8 mouse cellular contexts compared by ENCODE assay signal in the genomic region with DNA sequence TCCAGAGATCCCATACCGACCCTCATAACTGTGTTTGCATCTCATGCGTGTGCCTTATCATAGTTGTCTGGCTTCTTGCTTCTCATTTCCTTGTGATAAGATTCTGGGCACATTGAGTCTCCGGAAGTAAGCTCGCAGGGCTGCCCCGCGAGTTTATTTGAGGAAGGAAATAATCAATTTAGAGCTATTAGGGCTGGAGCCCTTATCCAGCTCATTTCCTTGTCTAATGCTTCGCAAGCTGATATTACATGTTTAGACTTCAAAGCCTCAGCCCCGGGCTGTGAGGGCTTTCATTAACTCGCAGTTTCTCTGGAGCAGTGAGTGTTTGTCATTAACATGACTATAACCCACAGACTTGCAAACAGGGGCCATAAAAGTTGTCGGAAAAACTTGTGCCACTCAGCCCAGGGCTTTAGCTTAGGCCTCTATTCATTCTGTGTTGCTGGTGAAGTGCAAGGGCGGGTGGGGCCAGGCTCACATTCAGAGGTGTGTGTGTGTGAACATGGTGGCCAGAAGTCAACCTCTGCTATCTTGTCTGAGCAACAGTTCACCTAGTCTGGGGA.
DNase-seq lines count a peak whose midpoint lies in the region; ATAC-seq and TF ChIP-seq lines count a peak whose summit lies in the region.

No protein-coding gene starts in this region.

- ATAC-seq in kidney, embryonic 14.5 days (ENCODE audit: low FRiP score, low TSS enrichment), result peak; percentile 56
- ATAC-seq in lung, postnatal 0 days, result peak; percentile 16; the same call in 1 of the 2 replicates

- 27% methylated on average over 11 of the region's 11 CpGs for WGBS in kidney, embryonic 14.5 days
- WGBS in lung, postnatal 0 days, result 22% methylated on average over 11 of the region's 11 CpGs

- H3K79me2 ChIP-seq in MEL (ENCODE audit: control insufficient read depth, insufficient read depth, low read length, poor library complexity), result no peaks in the 10 kb centered on the region

- H3K9me3 ChIP-seq in MEL (replicated peaks; ENCODE audit: insufficient read depth, low read length), result no peaks in the 10 kb centered on the region
- H3K9me3 ChIP-seq in kidney, embryonic 14.5 days (ENCODE audit: control insufficient read depth, low read length), result no peaks in the 10 kb centered on the region
- H3K9me3 ChIP-seq in lung, postnatal 0 days (ENCODE audit: low read length), result no peaks in the 10 kb centered on the region

- TF ChIP-seq POLR2A in MEL (IDR thresholded peaks at IDR 0.05; ENCODE audit: control insufficient read depth in 1 of 2, insufficient read depth in 1 of 2, low read depth in 1 of 2, low read length in 2 of 2, poor library complexity in 1 of 2), result no peak

- TF ChIP-seq CTCF in MEL (IDR thresholded peaks at IDR 0.05 in 2 of 3, conservative IDR thresholded peaks at IDR 0.05 in 1 of 3; ENCODE audit: control insufficient read depth in 1 of 3, insufficient read depth in 1 of 3, low read depth in 2 of 3, low read length in 3 of 3, poor library complexity in 1 of 3, severe bottlenecking in 1 of 3), result no peak
- TF ChIP-seq CTCF in lung, postnatal 0 days (IDR thresholded peaks at IDR 0.05), result no peak

- TF ChIP-seq EP300 in MEL (IDR thresholded peaks at IDR 0.05; ENCODE audit: low read depth in 1 of 2, low read length in 2 of 2), result peak; percentile 59 to 62; a peak in 3 of 4 replicates
- peak; percentile 97 for TF ChIP-seq EP300 in lung, postnatal 0 days (IDR thresholded peaks at IDR 0.05)

- 0 out of 4 replicates have a peak overlapping the region, but pooled peaks of 1 of the 2 experiments have one; percentile 11 for H3K4me3 ChIP-seq in MEL (ENCODE audit: control insufficient read depth in 1 of 2, insufficient read depth in 1 of 2, low read depth in 2 of 2, low read length in 2 of 2)
- H3K4me3 ChIP-seq in kidney, embryonic 14.5 days (ENCODE audit: low read length), result no peak overlapping the region
- no peak overlapping the region for H3K4me3 ChIP-seq in lung, postnatal 0 days (ENCODE audit: low read depth, low read length)

- DNase-seq in embryo, embryonic 10 days (ENCODE audit: low spot score), result peak; percentile 17
- DNase-seq in embryo, embryonic 11 days, result no peak
- peak; percentile 33 for DNase-seq in MEL (ENCODE audit: low read depth, low spot score)
- peak; percentile 45 for DNase-seq in lung, postnatal 0 days (ENCODE audit: low spot score)
- DNase-seq in cerebellum, postnatal 14 days, result no peak
- DNase-seq in adrenal gland, postnatal 14 days, result no peak
- DNase-seq in left cerebral cortex, adult 8-10 months (ENCODE audit: low spot score in 2 of 2), result no peak

- H3K27ac ChIP-seq in MEL (ENCODE audit: control insufficient read depth, low read depth, low read length), result no peak overlapping the region
- H3K27ac ChIP-seq in kidney, embryonic 14.5 days (ENCODE audit: low read depth, low read length), result peak overlapping the region; percentile 63
- no peak overlapping the region for H3K27ac ChIP-seq in lung, postnatal 0 days (ENCODE audit: low read length)

- peaks cover 0 to 16% of the 10 kb centered on the region in 2 experiments; a peak in 2 of 4 replicates for H3K36me3 ChIP-seq in MEL (ENCODE audit: control insufficient read depth in 1 of 2, insufficient read depth in 2 of 2, low read length in 2 of 2)
- no peaks in the 10 kb centered on the region for H3K36me3 ChIP-seq in kidney, embryonic 14.5 days (ENCODE audit: control insufficient read depth, insufficient read depth, low read length)
- no peaks in the 10 kb centered on the region for H3K36me3 ChIP-seq in lung, postnatal 0 days (ENCODE audit: insufficient read depth, low read length)

- H3K4me1 ChIP-seq in MEL (ENCODE audit: control insufficient read depth in 1 of 2, insufficient read depth in 2 of 2, low read length in 2 of 2), result peaks cover 4 to 19% of the 10 kb centered on the region in 2 experiments; a peak in 3 of 4 replicates
- H3K4me1 ChIP-seq in kidney, embryonic 14.5 days (ENCODE audit: control insufficient read depth, insufficient read depth, low read length), result peaks cover 14% of the 10 kb centered on the region
- peaks cover 10% of the 10 kb centered on the region; the same call in 1 of the 2 replicates for H3K4me1 ChIP-seq in lung, postnatal 0 days (ENCODE audit: insufficient read depth, low read depth, low read length)

- H3K27me3 ChIP-seq in MEL (ENCODE audit: control insufficient read depth in 1 of 2, insufficient read depth in 2 of 2, low read length in 2 of 2), result peaks cover 0 to 2% of the 10 kb centered on the region in 2 experiments; a peak in 1 of 4 replicates
- no peaks in the 10 kb centered on the region for H3K27me3 ChIP-seq in kidney, embryonic 14.5 days (ENCODE audit: control insufficient read depth, insufficient read depth, low read length)
- no peaks in the 10 kb centered on the region for H3K27me3 ChIP-seq in lung, postnatal 0 days (replicated peaks; ENCODE audit: insufficient read depth, low read length)

- H3K4me2 ChIP-seq in kidney, embryonic 14.5 days (replicated peaks; ENCODE audit: low read depth, low read length), result no peak overlapping the region
- H3K4me2 ChIP-seq in lung, postnatal 0 days (replicated peaks; ENCODE audit: low read depth, low read length), result no peak overlapping the region

- TF ChIP-seq RAD21 in MEL (IDR thresholded peaks at IDR 0.05; ENCODE audit: low read depth, low read length), result no peak

- 0 out of 2 replicates have a peak overlapping the region, but pooled peaks have one; percentile 25 for H3K9ac ChIP-seq in MEL (ENCODE audit: control insufficient read depth, low read depth, low read length, poor library complexity, severe bottlenecking)
- no peak overlapping the region for H3K9ac ChIP-seq in kidney, embryonic 14.5 days (ENCODE audit: low read depth, low read length)
- no peak overlapping the region for H3K9ac ChIP-seq in lung, postnatal 0 days (replicated peaks; ENCODE audit: low read depth)

TF ChIP-seq in MEL, 35 proteins besides CTCF, POLR2A, EP300 and RAD21:
- no peak for TF ChIP-seq HCFC1 (IDR thresholded peaks at IDR 0.05; ENCODE audit: low read depth, low read length)
- no peak for TF ChIP-seq TCF12 (IDR thresholded peaks at IDR 0.05; ENCODE audit: low read depth, low read length)
- no peak for TF ChIP-seq ZKSCAN1 (IDR thresholded peaks at IDR 0.05; ENCODE audit: low read depth, low read length)
- peak; percentile 64; the same call in 1 of the 2 replicates for TF ChIP-seq GATA1 (IDR thresholded peaks at IDR 0.05; ENCODE audit: low read depth, low read length)
- TF ChIP-seq ELF1 (IDR thresholded peaks at IDR 0.05; ENCODE audit: low read depth, low read length), result no peak
- no peak for TF ChIP-seq UBTF (IDR thresholded peaks at IDR 0.05; ENCODE audit: borderline replicate concordance, insufficient read depth, low read depth, low read length)
- TF ChIP-seq MYB (IDR thresholded peaks at IDR 0.05; ENCODE audit: low read depth, low read length), result no peak
- TF ChIP-seq ZC3H11A (IDR thresholded peaks at IDR 0.05; ENCODE audit: low read depth, low read length), result no peak
- no peak for TF ChIP-seq USF2 (IDR thresholded peaks at IDR 0.05; ENCODE audit: borderline replicate concordance in 1 of 2, insufficient read depth in 1 of 2, low read depth in 1 of 2, low read length in 2 of 2)
- no peak for TF ChIP-seq SMC3 (IDR thresholded peaks at IDR 0.05; ENCODE audit: low read depth, low read length)
- TF ChIP-seq NRF1 (IDR thresholded peaks at IDR 0.05; ENCODE audit: insufficient read depth, low read depth, low read length, poor library complexity, severe bottlenecking), result no peak
- no peak for TF ChIP-seq TAL1 (IDR thresholded peaks at IDR 0.05; ENCODE audit: low read length)
- no peak for TF ChIP-seq NELFE (IDR thresholded peaks at IDR 0.05; ENCODE audit: low read depth, low read length)
- no peak for TF ChIP-seq USF1 (IDR thresholded peaks at IDR 0.05; ENCODE audit: low read depth, low read length)
- no peak for TF ChIP-seq MAFK (IDR thresholded peaks at IDR 0.05; ENCODE audit: borderline replicate concordance, low read depth, low read length)
- no peak for TF ChIP-seq TBP (IDR thresholded peaks at IDR 0.05; ENCODE audit: low read depth, low read length)
- no peak for TF ChIP-seq KAT2A (conservative IDR thresholded peaks at IDR 0.05; ENCODE audit: low read depth, low read length)
- no peak for TF ChIP-seq MXI1 (IDR thresholded peaks at IDR 0.05; ENCODE audit: low read depth, low read length)
- TF ChIP-seq ZMIZ1 (IDR thresholded peaks at IDR 0.05; ENCODE audit: low read depth, low read length), result no peak
- no peak for TF ChIP-seq SIN3A (IDR thresholded peaks at IDR 0.05; ENCODE audit: low read length)
- 0 out of 2 replicates have a peak, but pooled peaks have one; percentile 34 for TF ChIP-seq BHLHE40 (IDR thresholded peaks at IDR 0.05; ENCODE audit: borderline replicate concordance, low read depth, low read length)
- no peak for TF ChIP-seq POLR2AphosphoS2 (IDR thresholded peaks at IDR 0.05; ENCODE audit: low read length)
- no peak for TF ChIP-seq E2F4 (IDR thresholded peaks at IDR 0.05; ENCODE audit: borderline replicate concordance, low read depth, low read length)
- TF ChIP-seq MEF2A (IDR thresholded peaks at IDR 0.05; ENCODE audit: extremely low read depth, insufficient replicate concordance, low read depth, low read length, poor library complexity, severe bottlenecking), result no peak
- no peak for TF ChIP-seq MAX (IDR thresholded peaks at IDR 0.05; ENCODE audit: low read length)
- no peak for TF ChIP-seq MAZ (IDR thresholded peaks at IDR 0.05; ENCODE audit: low read depth, low read length)
- TF ChIP-seq ZNF384 (IDR thresholded peaks at IDR 0.05; ENCODE audit: low read depth, low read length), result no peak
- TF ChIP-seq JUND (IDR thresholded peaks at IDR 0.05; ENCODE audit: low read depth, low read length), result no peak
- TF ChIP-seq MYC (IDR thresholded peaks at IDR 0.05; ENCODE audit: low read depth, low read length), result no peak
- no peak for TF ChIP-seq GABPA (IDR thresholded peaks at IDR 0.05; ENCODE audit: low read depth, low read length)
- no peak for TF ChIP-seq CHD1 (IDR thresholded peaks at IDR 0.05; ENCODE audit: low read depth, low read length)
- 0 out of 2 replicates have a peak, but pooled peaks have one; percentile 24 for TF ChIP-seq ETS1 (IDR thresholded peaks at IDR 0.05; ENCODE audit: low read depth, low read length)
- 0 out of 2 replicates have a peak, but pooled peaks have one; percentile 24 for TF ChIP-seq RCOR1 (IDR thresholded peaks at IDR 0.05; ENCODE audit: low read depth, low read length)
- TF ChIP-seq CHD2 (IDR thresholded peaks at IDR 0.05; ENCODE audit: low read length), result no peak

Comparison
In these comparisons a context has a peak if more than half of its experiments do, and no peak if none do; other contexts are left out.
1. DNase-seq: peak in embryo, embryonic 10 days (single experiment), MEL (single experiment) and lung, postnatal 0 days (single experiment); none in embryo, embryonic 11 days (single experiment), cerebellum, postnatal 14 days (0 of 2), adrenal gland, postnatal 14 days (single experiment) and left cerebral cortex, adult 8-10 months (0 of 2).